Mouse (Mus musculus): ENCODE data around the gene Fkbp4.

Fkbp4 gene

GRCm38 (mm10) chr6:128438317-128438870, at the start of gene Fkbp4:
Fkbp4 (minus strand) TSS chr6:128438677.
- in situ Hi-C loops (cut with MboI; ENCODE audit: unreplicated experiment in 2 of 2), result loop anchor here (10.0 to 25.0 kb wide), 3 partner anchors 326 to 816 kb away; partner anchors contain the start of genes Gm44511 (in 2 of the 2) and Klrb1b (in 2 of the 2)

GRCm38 (mm10) chr6:128487736-128488135, 49.3 kb upstream of the Fkbp4 start:
- in situ Hi-C loops (cut with MboI; ENCODE audit: unreplicated experiment in 2 of 2), result no loop called here

GRCm38 (mm10) chr6:128479463-128480454, 41.3 kb upstream of the Fkbp4 start:
- in situ Hi-C loops (cut with MboI; ENCODE audit: unreplicated experiment in 2 of 2), result loop anchor here (5.0 to 10.0 kb wide), 3 partner anchors 162 to 275 kb away; no protein-coding TSS in a partner anchor

GRCm38 (mm10) chr6:128477495-128477894, 39.0 kb upstream of the Fkbp4 start:
- in situ Hi-C loops (cut with MboI; ENCODE audit: unreplicated experiment in 2 of 2), result loop anchor here (5.0 to 10.0 kb wide), 3 partner anchors 160 to 273 kb away; no protein-coding TSS in a partner anchor

GRCm38 (mm10) chr6:128474112-128474511, 35.6 kb upstream of the Fkbp4 start:
- in situ Hi-C loops (cut with MboI; ENCODE audit: unreplicated experiment in 2 of 2), result loop anchor here (10.0 kb wide), 2 partner anchors 159 to 269 kb away; no protein-coding TSS in a partner anchor

GRCm38 (mm10) chr6:128469451-128469850, 31.0 kb upstream of the Fkbp4 start:
- in situ Hi-C loops (cut with MboI; ENCODE audit: unreplicated experiment in 2 of 2), result no loop called here

GRCm38 (mm10) chr6:128467298-128467697, 28.8 kb upstream of the Fkbp4 start:
- in situ Hi-C loops (cut with MboI; ENCODE audit: unreplicated experiment in 2 of 2), result no loop called here

- in situ Hi-C loops (cut with MboI; ENCODE audit: unreplicated experiment in 2 of 2), result no loop called here
Measured at GRCm38 (mm10) chr6:128466563-128466962, 28.1 kb upstream of the Fkbp4 start.

- in situ Hi-C loops (cut with MboI; ENCODE audit: unreplicated experiment in 2 of 2), result no loop called here
Measured at GRCm38 (mm10) chr6:128466043-128466442, 27.6 kb upstream of the Fkbp4 start.

GRCm38 (mm10) chr6:128464996-128465395, 26.5 kb upstream of the Fkbp4 start:
- in situ Hi-C loops (cut with MboI; ENCODE audit: unreplicated experiment in 2 of 2), result no loop called here

- in situ Hi-C loops (cut with MboI; ENCODE audit: unreplicated experiment in 2 of 2), result no loop called here
Measured at GRCm38 (mm10) chr6:128461606-128462005, 23.1 kb upstream of the Fkbp4 start.

GRCm38 (mm10) chr6:128460729-128461503, 22.4 kb upstream of the Fkbp4 start:
- in situ Hi-C loops (cut with MboI; ENCODE audit: unreplicated experiment in 2 of 2), result no loop called here

GRCm38 (mm10) chr6:128460321-128460720, 21.8 kb upstream of the Fkbp4 start:
- in situ Hi-C loops (cut with MboI; ENCODE audit: unreplicated experiment in 2 of 2), result no loop called here

GRCm38 (mm10) chr6:128457186-128457585, 18.7 kb upstream of the Fkbp4 start:
- in situ Hi-C loops (cut with MboI; ENCODE audit: unreplicated experiment in 2 of 2), result no loop called here

GRCm38 (mm10) chr6:128455835-128456605, 17.5 kb upstream of the Fkbp4 start:
- in situ Hi-C loops (cut with MboI; ENCODE audit: unreplicated experiment in 2 of 2), result no loop called here

- in situ Hi-C loops (cut with MboI; ENCODE audit: unreplicated experiment in 2 of 2), result loop anchor here (25.0 kb wide), 1 partner anchor 390 kb away; the partner anchor contains the start of genes Gm44511 (in 2 of the 2) and Klrb1b (in 2 of the 2)
Measured at GRCm38 (mm10) chr6:128447063-128447462, 8.6 kb upstream of the Fkbp4 start.

GRCm38 (mm10) chr6:128445761-128446535, 7.5 kb upstream of the Fkbp4 start:
- in situ Hi-C loops (cut with MboI; ENCODE audit: unreplicated experiment in 2 of 2), result loop anchor here (25.0 kb wide), 1 partner anchor 391 kb away; the partner anchor contains the start of genes Gm44511 (in 2 of the 2) and Klrb1b (in 2 of the 2)

GRCm38 (mm10) chr6:128440238-128440637, 1.8 kb upstream of the Fkbp4 start:
- in situ Hi-C loops (cut with MboI; ENCODE audit: unreplicated experiment in 2 of 2), result loop anchor here (25.0 kb wide), 1 partner anchor 397 kb away; the partner anchor contains the start of genes Gm44511 (in 2 of the 2) and Klrb1b (in 2 of the 2)
